Mouse (Mus musculus): ENCODE data around the gene Gm10401. TPM values are rescaled to one million over a fixed set of nuclear protein-coding genes. Genes with fewer than 3 reads are reported as not detected.

Gm10401 gene
- 24.9 and 34.4 TPM in 2 replicates for polyA plus RNA-seq (2014; fragmentation: Nextera tagmentation; extraction: Ambion mirVana)

GRCm38 (mm10) chr5:115098195-115098594 lies at the start of gene Gm10401:
Gene Gm10401 (minus strand): TSS chr5:115098295.
- Histone ChIP-seq H3K27me3 (ENCODE audit: control insufficient read depth, insufficient read depth, low read length) (no peaks in the 10 kb centered on the region), H3K4me1 (replicated peaks; ENCODE audit: control insufficient read depth, insufficient read depth, low read length) (no peaks in the 10 kb centered on the region), H3K27ac (ENCODE audit: low read depth, low read length) (no peak within 1 kb of the TSS), H3K36me3 (ENCODE audit: control insufficient read depth, insufficient read depth, low read length) (peaks cover 13% of the 10 kb centered on the region), H3K4me3 (ENCODE audit: low read depth, low read length) (no peak within 1 kb of the TSS), H3K4me2 (replicated peaks; ENCODE audit: low read depth, low read length) (no peak within 1 kb of the TSS), H3K9ac (ENCODE audit: low read depth, low read length) (no peak within 1 kb of the TSS), H3K9me3 (ENCODE audit: control insufficient read depth, low read length) (no peaks in the 10 kb centered on the region)
- no peak for DNase-seq (ENCODE audit: low spot score)
- 94% methylated on average over 8 of the region's 8 CpGs for WGBS
- no peak for ATAC-seq (ENCODE audit: low FRiP score)

- Histone ChIP-seq H3K27me3 (ENCODE audit: control insufficient read depth, insufficient read depth, low read length) (no peaks in the 10 kb centered on the region), H3K4me2 (replicated peaks; ENCODE audit: low read depth, low read length) (no peak overlapping the region), H3K36me3 (ENCODE audit: control insufficient read depth, insufficient read depth, low read length) (peaks cover 18% of the 10 kb centered on the region), H3K9ac (ENCODE audit: low read depth, low read length) (no peak overlapping the region), H3K4me3 (ENCODE audit: low read depth, low read length) (no peak overlapping the region), H3K27ac (ENCODE audit: low read depth, low read length) (no peak overlapping the region), H3K9me3 (ENCODE audit: control insufficient read depth, low read length) (no peaks in the 10 kb centered on the region), H3K4me1 (replicated peaks; ENCODE audit: control insufficient read depth, insufficient read depth, low read length) (no peaks in the 10 kb centered on the region)
- 87% methylated on average over 3 of the region's 3 CpGs for WGBS
- DNase-seq (ENCODE audit: low spot score): no peak
- ATAC-seq (ENCODE audit: low FRiP score): no peak
These were observed 49.3 kb upstream of the Gm10401 start for GRCm38 (mm10) chr5:115147388-115147787.

- no peaks in the 10 kb centered on the region for H3K27me3 ChIP-seq (ENCODE audit: control insufficient read depth, insufficient read depth, low read length)
- no peak overlapping the region for H3K4me2 ChIP-seq (replicated peaks; ENCODE audit: low read depth, low read length)
- no peak overlapping the region for H3K4me3 ChIP-seq (ENCODE audit: low read depth, low read length)
- no peak overlapping the region for H3K27ac ChIP-seq (ENCODE audit: low read depth, low read length)
- H3K9ac ChIP-seq (ENCODE audit: low read depth, low read length): no peak overlapping the region
- ATAC-seq (ENCODE audit: low FRiP score) (no peak), DNase-seq (ENCODE audit: low spot score) (no peak)
- no peaks in the 10 kb centered on the region for H3K9me3 ChIP-seq (ENCODE audit: control insufficient read depth, low read length)
- no peaks in the 10 kb centered on the region for H3K4me1 ChIP-seq (replicated peaks; ENCODE audit: control insufficient read depth, insufficient read depth, low read length)
- H3K36me3 ChIP-seq (ENCODE audit: control insufficient read depth, insufficient read depth, low read length): peaks cover 18% of the 10 kb centered on the region
These were observed 48.6 kb upstream of the Gm10401 start for GRCm38 (mm10) chr5:115146747-115147130.

- Histone ChIP-seq H3K9me3 (ENCODE audit: control insufficient read depth, low read length) (no peaks in the 10 kb centered on the region), H3K27ac (ENCODE audit: low read depth, low read length) (no peak overlapping the region), H3K4me1 (replicated peaks; ENCODE audit: control insufficient read depth, insufficient read depth, low read length) (no peaks in the 10 kb centered on the region), H3K4me2 (replicated peaks; ENCODE audit: low read depth, low read length) (no peak overlapping the region), H3K36me3 (ENCODE audit: control insufficient read depth, insufficient read depth, low read length) (peaks cover 18% of the 10 kb centered on the region), H3K9ac (ENCODE audit: low read depth, low read length) (no peak overlapping the region), H3K4me3 (ENCODE audit: low read depth, low read length) (no peak overlapping the region), H3K27me3 (ENCODE audit: control insufficient read depth, insufficient read depth, low read length) (no peaks in the 10 kb centered on the region)
- ATAC-seq (ENCODE audit: low FRiP score) (no peak), DNase-seq (ENCODE audit: low spot score) (no peak)
- 87% methylated on average over 6 of the region's 6 CpGs for WGBS
These were observed 48.1 kb upstream of the Gm10401 start for GRCm38 (mm10) chr5:115145976-115146746.

- H3K36me3 ChIP-seq (ENCODE audit: control insufficient read depth, insufficient read depth, low read length): peaks cover 16% of the 10 kb centered on the region
- ATAC-seq (ENCODE audit: low FRiP score) (no peak), DNase-seq (ENCODE audit: low spot score) (no peak)
- WGBS: 78% methylated on average over 11 of the region's 11 CpGs
- H3K9me3 ChIP-seq (ENCODE audit: control insufficient read depth, low read length): no peaks in the 10 kb centered on the region
- H3K27ac ChIP-seq (ENCODE audit: low read depth, low read length): no peak overlapping the region
- no peaks in the 10 kb centered on the region for H3K27me3 ChIP-seq (ENCODE audit: control insufficient read depth, insufficient read depth, low read length)
- H3K4me1 ChIP-seq (replicated peaks; ENCODE audit: control insufficient read depth, insufficient read depth, low read length): no peaks in the 10 kb centered on the region
- no peak overlapping the region for H3K4me2 ChIP-seq (replicated peaks; ENCODE audit: low read depth, low read length)
- no peak overlapping the region for H3K4me3 ChIP-seq (ENCODE audit: low read depth, low read length)
- H3K9ac ChIP-seq (ENCODE audit: low read depth, low read length): no peak overlapping the region
These were observed 47.3 kb upstream of the Gm10401 start for GRCm38 (mm10) chr5:115145253-115145968.

- ATAC-seq (ENCODE audit: low FRiP score) (no peak), DNase-seq (ENCODE audit: low spot score) (no peak)
- no peak overlapping the region for H3K27ac ChIP-seq (ENCODE audit: low read depth, low read length)
- H3K4me3 ChIP-seq (ENCODE audit: low read depth, low read length): no peak overlapping the region
- no peak overlapping the region for H3K4me2 ChIP-seq (replicated peaks; ENCODE audit: low read depth, low read length)
- no peaks in the 10 kb centered on the region for H3K4me1 ChIP-seq (replicated peaks; ENCODE audit: control insufficient read depth, insufficient read depth, low read length)
- no peaks in the 10 kb centered on the region for H3K9me3 ChIP-seq (ENCODE audit: control insufficient read depth, low read length)
- WGBS: 77% methylated on average over 6 of the region's 6 CpGs
- H3K27me3 ChIP-seq (ENCODE audit: control insufficient read depth, insufficient read depth, low read length): no peaks in the 10 kb centered on the region
- no peak overlapping the region for H3K9ac ChIP-seq (ENCODE audit: low read depth, low read length)
- peaks cover 7% of the 10 kb centered on the region for H3K36me3 ChIP-seq (ENCODE audit: control insufficient read depth, insufficient read depth, low read length)
These were observed 46.4 kb upstream of the Gm10401 start for GRCm38 (mm10) chr5:115144471-115144870.

- no peak for DNase-seq (ENCODE audit: low spot score)
- H3K4me1 ChIP-seq (replicated peaks; ENCODE audit: control insufficient read depth, insufficient read depth, low read length): no peaks in the 10 kb centered on the region
- H3K4me3 ChIP-seq (ENCODE audit: low read depth, low read length): no peak overlapping the region
- no peaks in the 10 kb centered on the region for H3K9me3 ChIP-seq (ENCODE audit: control insufficient read depth, low read length)
- H3K9ac ChIP-seq (ENCODE audit: low read depth, low read length): no peak overlapping the region
- H3K4me2 ChIP-seq (replicated peaks; ENCODE audit: low read depth, low read length): no peak overlapping the region
- H3K36me3 ChIP-seq (ENCODE audit: control insufficient read depth, insufficient read depth, low read length): 0 out of 2 replicates have a peak, but pooled peaks cover 3% of the 10 kb centered on the region
- H3K27me3 ChIP-seq (ENCODE audit: control insufficient read depth, insufficient read depth, low read length): no peaks in the 10 kb centered on the region
- 88% methylated on average over 10 of the region's 10 CpGs for WGBS
- no peak overlapping the region for H3K27ac ChIP-seq (ENCODE audit: low read depth, low read length)
- ATAC-seq (ENCODE audit: low FRiP score): no peak
These were observed 45.5 kb upstream of the Gm10401 start for GRCm38 (mm10) chr5:115143552-115143951.

GRCm38 (mm10) chr5:115142166-115142697 lies 44.1 kb upstream of the Gm10401 start:
- WGBS: 88% methylated on average over 9 of the region's 9 CpGs
- Histone ChIP-seq H3K9me3 (ENCODE audit: control insufficient read depth, low read length) (no peaks in the 10 kb centered on the region), H3K27me3 (ENCODE audit: control insufficient read depth, insufficient read depth, low read length) (no peaks in the 10 kb centered on the region), H3K4me1 (replicated peaks; ENCODE audit: control insufficient read depth, insufficient read depth, low read length) (no peaks in the 10 kb centered on the region), H3K4me3 (ENCODE audit: low read depth, low read length) (no peak overlapping the region), H3K9ac (ENCODE audit: low read depth, low read length) (no peak overlapping the region), H3K4me2 (replicated peaks; ENCODE audit: low read depth, low read length) (no peak overlapping the region), H3K27ac (ENCODE audit: low read depth, low read length) (no peak overlapping the region), H3K36me3 (ENCODE audit: control insufficient read depth, insufficient read depth, low read length) (0 out of 2 replicates have a peak, but pooled peaks cover 3% of the 10 kb centered on the region)
- DNase-seq (ENCODE audit: low spot score) (no peak), ATAC-seq (ENCODE audit: low FRiP score) (no peak)
